Mouse (Mus musculus): ENCODE data around the gene Cd248. TPM values are rescaled to one million over a fixed set of nuclear protein-coding genes. Genes with fewer than 3 reads are reported as not detected.

Cd248 gene
- polyA plus RNA-seq, 2 experiments from 2014 or later: not detected

GRCm38 (mm10) chr19:5052166-5052822 lies 15.6 kb upstream of the Cd248 start:
- no peak for ATAC-seq

- no peak for ATAC-seq
These were observed 15.0 kb upstream of the Cd248 start for GRCm38 (mm10) chr19:5052853-5053252.

GRCm38 (mm10) chr19:5053909-5054308 lies 14.0 kb upstream of the Cd248 start:
- ATAC-seq: no peak

GRCm38 (mm10) chr19:5056251-5056650 lies 11.6 kb upstream of the Cd248 start:
- no peak for ATAC-seq

GRCm38 (mm10) chr19:5057876-5058775 lies 9.8 kb upstream of the Cd248 start:
- ATAC-seq: no peak

- peak; percentile 49 for ATAC-seq
These were observed 8.8 kb upstream of the Cd248 start for GRCm38 (mm10) chr19:5058801-5059771.

GRCm38 (mm10) chr19:5060365-5061330 lies 7.2 kb upstream of the Cd248 start:
- ATAC-seq: no peak

- no peak for ATAC-seq
These were observed 5.8 kb upstream of the Cd248 start for GRCm38 (mm10) chr19:5062041-5062440.

- no peak for ATAC-seq
These were observed 5.4 kb upstream of the Cd248 start for GRCm38 (mm10) chr19:5062446-5062845.

- no peak for ATAC-seq
These were observed 2.8 kb upstream of the Cd248 start for GRCm38 (mm10) chr19:5065104-5065503.

- ATAC-seq: no peak
These were observed 658 bp upstream of the Cd248 start for GRCm38 (mm10) chr19:5067040-5067799.

- ATAC-seq: no peak
These were observed 824 bp downstream of the Cd248 start for GRCm38 (mm10) chr19:5068570-5069234.

- no peak for ATAC-seq
These were observed 1.6 kb downstream of the Cd248 start for GRCm38 (mm10) chr19:5069486-5069885.

- ATAC-seq: no peak
These were observed 2.1 kb downstream of the Cd248 start for GRCm38 (mm10) chr19:5069978-5070377.

- ATAC-seq: no peak
These were observed 3.2 kb downstream of the Cd248 start for GRCm38 (mm10) chr19:5071077-5071476.

GRCm38 (mm10) chr19:5071545-5072369 lies 3.9 kb downstream of the Cd248 start:
- ATAC-seq: peak; percentile 88

- ATAC-seq: no peak
These were observed 4.6 kb downstream of the Cd248 start for GRCm38 (mm10) chr19:5072389-5073019.

GRCm38 (mm10) chr19:5073028-5073427 lies 5.2 kb downstream of the Cd248 start:
- ATAC-seq: no peak

GRCm38 (mm10) chr19:5073518-5073917 lies 5.6 kb downstream of the Cd248 start:
- ATAC-seq: no peak

Measured in CD4-positive, CD25-positive, alpha-beta regulatory T cell, adult 4 months (primary cell).